Mouse (Mus musculus): ENCODE measurements around the gene Pxdn.

Gene Pxdn

GRCm38 (mm10) chr12:30017131-30017530, 79.7 kb downstream of the Pxdn start:
- ATAC-seq (ENCODE audit: insufficient number of reproducible peaks, low FRiP score, low TSS enrichment) = no peak

GRCm38 (mm10) chr12:30020447-30020846, 83.0 kb downstream of the Pxdn start:
- ATAC-seq (ENCODE audit: insufficient number of reproducible peaks, low FRiP score, low TSS enrichment) = no peak

GRCm38 (mm10) chr12:30023491-30023890, 86.1 kb downstream of the Pxdn start:
- no peak for ATAC-seq (ENCODE audit: insufficient number of reproducible peaks, low FRiP score, low TSS enrichment)

GRCm38 (mm10) chr12:30024264-30024825, 86.9 kb downstream of the Pxdn start:
- ATAC-seq (ENCODE audit: insufficient number of reproducible peaks, low FRiP score, low TSS enrichment) = no peak

DNA sequence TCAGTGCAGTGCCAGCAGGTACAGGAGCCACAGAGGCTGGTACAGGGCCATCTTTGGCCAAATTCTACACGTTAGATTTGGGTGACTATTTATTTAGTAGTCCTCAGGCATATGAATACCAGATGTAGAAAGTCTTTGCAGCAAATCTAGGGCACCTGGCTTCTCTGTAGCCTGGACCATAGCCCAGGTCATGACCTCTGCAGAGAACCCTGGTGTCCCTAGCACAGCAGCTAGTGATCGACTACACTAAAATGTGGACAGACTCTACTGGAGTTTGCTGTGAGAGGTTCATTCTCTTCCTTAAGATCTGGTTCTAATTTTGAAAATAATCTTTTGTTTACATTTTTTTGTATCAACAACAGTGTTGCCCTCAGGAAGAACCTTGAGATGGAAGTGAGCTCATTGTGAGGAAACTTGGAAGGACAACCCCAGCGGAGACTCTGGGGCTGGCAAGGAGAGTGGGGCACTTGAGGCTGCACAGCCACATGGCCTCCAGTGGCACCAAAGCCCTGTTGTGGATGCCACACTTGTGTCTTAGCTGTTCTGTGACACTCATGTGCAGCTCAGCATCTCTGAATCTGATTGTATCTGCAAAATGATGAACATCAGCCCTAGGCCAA, 90.4 kb downstream of the Pxdn start:
- no peak for ATAC-seq (ENCODE audit: insufficient number of reproducible peaks, low FRiP score, low TSS enrichment)

- no peak for ATAC-seq (ENCODE audit: insufficient number of reproducible peaks, low FRiP score, low TSS enrichment)
Measured at GRCm38 (mm10) chr12:30029111-30029510, 91.7 kb downstream of the Pxdn start.

- ATAC-seq (ENCODE audit: insufficient number of reproducible peaks, low FRiP score, low TSS enrichment) = no peak
Measured at GRCm38 (mm10) chr12:30030571-30030970, 93.2 kb downstream of the Pxdn start.

GRCm38 (mm10) chr12:30034681-30035080, 97.3 kb downstream of the Pxdn start:
- no peak for ATAC-seq (ENCODE audit: insufficient number of reproducible peaks, low FRiP score, low TSS enrichment)

DNA sequence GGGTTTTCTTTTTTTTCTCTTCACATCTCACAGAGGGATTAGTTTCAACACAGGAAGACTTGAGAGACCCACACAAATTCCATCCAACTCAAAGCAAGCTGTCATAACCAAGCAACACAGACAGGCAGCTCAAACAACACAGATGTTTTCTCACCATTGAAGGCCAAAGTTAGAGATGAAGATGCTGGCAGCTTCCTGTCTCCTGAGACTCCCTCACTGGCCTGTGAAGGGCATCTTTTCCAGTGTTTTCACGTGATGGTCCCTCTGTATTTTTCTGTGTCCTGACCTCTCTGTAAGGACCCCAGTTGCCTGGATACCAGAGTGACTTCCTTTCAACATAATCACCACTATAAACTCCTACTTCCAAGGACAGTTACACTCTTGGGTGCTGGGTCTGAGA, 98.0 kb downstream of the Pxdn start:
- ATAC-seq (ENCODE audit: insufficient number of reproducible peaks, low FRiP score, low TSS enrichment) = no peak

GRCm38 (mm10) chr12:30035841-30036568, 98.6 kb downstream of the Pxdn start:
- no peak for ATAC-seq (ENCODE audit: insufficient number of reproducible peaks, low FRiP score, low TSS enrichment)

DNA sequence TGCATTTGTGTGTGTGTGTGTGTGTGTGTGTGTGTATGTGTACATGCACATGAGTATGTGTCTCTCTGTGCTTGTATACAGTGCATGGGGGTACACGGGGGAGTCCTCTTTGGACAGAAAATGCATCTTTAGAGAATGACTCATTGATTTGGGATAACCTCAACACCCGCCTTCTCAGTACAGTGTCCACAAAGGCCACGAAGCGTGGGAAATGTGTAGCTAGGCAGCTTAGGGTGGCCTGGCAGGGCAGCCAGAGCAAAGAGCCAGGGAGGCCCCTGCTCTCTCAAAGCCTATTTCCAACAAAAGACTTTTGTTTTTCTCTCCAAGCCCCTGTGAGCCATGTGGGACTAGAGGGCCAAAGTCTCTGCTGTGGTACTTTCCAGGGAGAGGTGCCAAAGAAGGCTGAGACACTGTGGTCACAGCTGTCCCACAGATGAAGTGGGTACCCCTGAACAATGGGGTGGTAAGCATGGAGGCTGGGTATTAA, 99.2 kb downstream of the Pxdn start:
- ATAC-seq (ENCODE audit: insufficient number of reproducible peaks, low FRiP score, low TSS enrichment) = no peak

DNA sequence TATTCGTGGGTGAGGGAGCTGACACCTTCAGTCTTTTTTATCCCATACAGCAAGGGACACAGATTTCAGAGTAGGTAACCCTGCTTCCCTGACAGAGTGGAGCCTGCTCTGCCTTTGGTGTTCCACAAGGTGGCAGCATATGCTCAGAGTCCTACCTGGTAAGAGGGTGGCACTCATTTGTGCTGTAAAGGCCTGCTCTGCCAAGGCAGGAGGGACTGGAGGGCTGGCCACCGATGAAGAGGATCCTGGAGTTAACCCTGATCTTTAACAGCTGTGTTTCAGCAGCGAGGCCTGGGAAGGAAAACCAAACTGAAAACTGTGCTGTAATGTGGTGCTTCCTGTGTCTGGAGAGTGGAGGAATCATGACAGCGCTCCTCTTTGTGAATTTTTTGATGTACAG, 102.2 kb downstream of the Pxdn start:
- no peak for ATAC-seq (ENCODE audit: insufficient number of reproducible peaks, low FRiP score, low TSS enrichment)

DNA sequence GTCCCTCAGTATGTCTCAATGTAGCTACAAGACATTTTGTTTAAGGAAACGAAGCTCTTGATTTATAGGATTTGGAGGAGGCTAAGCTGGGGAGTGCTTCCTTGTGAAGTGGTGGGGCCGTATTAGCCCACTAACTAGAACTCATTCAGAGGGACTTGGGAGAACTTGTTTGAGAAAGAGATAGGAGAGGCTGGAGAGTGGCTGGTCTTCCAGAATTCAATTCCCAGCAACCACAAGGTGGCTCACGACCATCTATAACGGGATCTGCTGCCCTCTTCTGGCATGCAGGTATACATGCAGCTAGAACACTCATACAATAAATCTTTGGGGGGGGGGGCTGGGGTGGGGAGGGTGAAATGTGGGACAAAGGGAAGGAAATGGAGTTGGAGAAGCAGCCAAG, 102.7 kb downstream of the Pxdn start:
- ATAC-seq (ENCODE audit: insufficient number of reproducible peaks, low FRiP score, low TSS enrichment) = no peak

DNA sequence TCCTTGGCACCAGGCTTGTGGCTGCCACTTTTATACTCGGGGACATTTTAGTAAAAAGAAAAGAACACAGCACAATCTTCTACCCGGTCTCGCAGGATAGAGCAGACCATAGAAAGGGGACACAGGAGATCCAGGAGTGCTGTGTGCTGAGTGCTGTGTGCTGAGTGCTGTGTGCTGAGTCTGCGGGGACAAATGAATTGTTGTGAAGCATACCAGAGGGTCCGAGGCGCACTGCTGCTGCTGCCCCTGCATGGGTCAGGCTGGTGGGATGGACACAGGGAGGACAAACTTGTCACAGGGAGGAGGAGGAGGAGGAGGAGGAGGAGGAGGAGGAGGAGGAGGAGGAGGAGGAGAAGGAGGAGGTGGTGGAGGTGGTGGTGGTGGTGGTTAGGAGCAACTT, 111.4 kb downstream of the Pxdn start:
- no peak for ATAC-seq (ENCODE audit: insufficient number of reproducible peaks, low FRiP score, low TSS enrichment)

DNA sequence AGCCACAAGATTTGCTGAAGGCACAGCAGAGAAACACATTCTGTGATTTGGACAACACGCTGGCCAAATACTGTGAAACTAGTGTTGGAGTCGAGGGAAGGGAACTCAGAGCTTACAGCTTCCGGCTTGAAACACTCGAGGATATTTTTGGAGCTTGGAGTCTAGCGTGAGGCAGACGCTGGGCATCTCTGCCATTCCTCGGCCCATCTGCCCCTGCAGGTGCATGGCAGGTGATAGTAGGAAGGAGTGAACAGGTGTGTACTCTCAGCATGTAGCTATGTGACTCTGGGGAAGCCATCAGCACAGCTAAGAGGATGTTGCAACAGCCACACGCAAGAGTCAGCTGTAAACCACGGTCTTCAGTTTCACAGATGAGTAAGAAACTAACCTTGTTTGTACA, 112.4 kb downstream of the Pxdn start:
- ATAC-seq (ENCODE audit: insufficient number of reproducible peaks, low FRiP score, low TSS enrichment) = no peak

- ATAC-seq (ENCODE audit: insufficient number of reproducible peaks, low FRiP score, low TSS enrichment) = peak; percentile 72
Measured at GRCm38 (mm10) chr12:30050235-30050634, 112.8 kb downstream of the Pxdn start.

DNA sequence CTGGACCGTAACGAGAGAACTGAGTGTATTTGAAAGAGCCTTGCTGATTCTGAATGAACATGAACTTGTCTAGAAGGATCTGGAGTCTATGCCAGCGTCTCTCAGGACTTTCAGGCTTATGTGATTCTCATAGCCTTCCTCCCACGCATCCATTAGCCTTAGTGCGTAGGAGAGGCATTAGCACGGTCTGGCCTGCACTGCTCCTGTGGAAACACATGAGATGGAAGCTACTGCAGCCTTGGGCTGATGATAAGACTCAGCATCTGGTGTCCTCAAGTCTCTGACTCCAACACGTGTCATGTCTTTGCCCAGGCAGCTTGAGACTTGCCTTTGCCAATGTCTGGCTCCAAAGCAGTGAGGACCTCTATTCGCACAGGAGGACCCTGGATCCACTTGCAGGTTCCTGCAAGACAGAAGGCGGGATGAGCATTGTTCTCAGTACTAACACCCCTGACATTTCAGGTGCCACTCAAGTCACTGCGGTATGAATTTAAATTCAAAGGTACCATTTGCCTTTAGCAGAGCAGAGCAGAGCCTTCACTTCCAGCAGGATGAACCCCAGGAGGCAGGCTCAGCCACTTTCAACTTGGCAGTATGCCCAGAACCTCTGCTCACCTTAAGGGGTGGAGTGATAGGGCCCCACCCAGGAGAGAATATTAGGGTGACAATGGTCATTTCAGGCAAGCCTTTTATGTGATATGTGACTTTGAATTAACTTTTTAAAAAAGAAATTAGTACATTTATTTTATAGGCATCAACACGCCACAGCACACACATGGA, 117.5 kb downstream of the Pxdn start:
- no peak for ATAC-seq (ENCODE audit: insufficient number of reproducible peaks, low FRiP score, low TSS enrichment)

- ATAC-seq (ENCODE audit: insufficient number of reproducible peaks, low FRiP score, low TSS enrichment) = no peak
Measured at GRCm38 (mm10) chr12:30058044-30058443, 120.6 kb downstream of the Pxdn start.

DNA sequence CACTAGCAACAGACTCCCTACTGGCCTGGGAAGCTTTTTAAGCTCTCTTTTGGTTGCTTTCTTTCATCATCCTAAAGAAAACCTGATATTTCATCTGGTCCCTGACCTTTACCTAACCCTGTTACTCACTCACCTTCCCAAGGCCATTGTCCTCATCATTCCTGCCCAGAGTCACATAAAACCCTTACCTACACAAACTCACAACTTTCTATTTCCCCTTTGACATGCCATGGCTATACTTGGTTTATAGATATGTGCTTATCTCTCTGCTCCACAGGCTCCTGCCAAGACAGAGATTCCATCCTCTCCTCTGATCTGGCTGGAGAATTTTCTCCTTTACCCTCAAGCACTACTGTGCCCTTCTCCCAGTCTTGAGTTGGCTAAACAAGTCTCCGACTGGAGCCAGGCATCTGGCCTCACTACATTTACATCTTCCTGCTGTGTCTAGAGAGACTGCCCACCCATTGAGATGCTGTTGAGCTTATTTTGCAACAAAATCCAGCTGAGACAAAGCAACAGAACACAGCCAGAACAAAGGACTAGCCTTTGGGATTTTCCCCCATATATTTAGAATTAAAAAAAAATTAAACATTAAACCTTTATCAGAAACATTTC, 124.2 kb downstream of the Pxdn start:
- no peak for ATAC-seq (ENCODE audit: insufficient number of reproducible peaks, low FRiP score, low TSS enrichment)

DNA sequence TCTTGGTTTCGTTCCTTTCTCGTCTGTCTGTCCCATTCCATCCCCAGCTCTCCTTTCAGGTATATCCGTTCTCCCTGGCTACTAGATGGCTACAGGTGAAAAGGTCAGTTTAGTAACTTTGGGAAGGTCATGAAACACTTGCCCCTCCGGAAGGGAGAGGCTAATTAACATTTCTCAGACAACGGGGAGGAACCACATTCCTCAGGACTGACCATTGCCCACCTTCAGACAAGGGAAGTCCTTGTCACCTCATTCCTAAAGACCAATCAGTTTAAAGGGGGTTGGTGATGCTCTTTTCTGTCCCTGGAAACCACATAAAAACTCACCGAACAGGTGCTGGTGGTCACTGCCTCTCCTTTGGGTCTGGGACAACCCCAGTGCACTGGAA, 124.7 kb downstream of the Pxdn start:
- no peak for ATAC-seq (ENCODE audit: insufficient number of reproducible peaks, low FRiP score, low TSS enrichment)
